Mouse (Mus musculus): ENCODE results near the gene Zbtb32.

Zbtb32 gene

DNA sequence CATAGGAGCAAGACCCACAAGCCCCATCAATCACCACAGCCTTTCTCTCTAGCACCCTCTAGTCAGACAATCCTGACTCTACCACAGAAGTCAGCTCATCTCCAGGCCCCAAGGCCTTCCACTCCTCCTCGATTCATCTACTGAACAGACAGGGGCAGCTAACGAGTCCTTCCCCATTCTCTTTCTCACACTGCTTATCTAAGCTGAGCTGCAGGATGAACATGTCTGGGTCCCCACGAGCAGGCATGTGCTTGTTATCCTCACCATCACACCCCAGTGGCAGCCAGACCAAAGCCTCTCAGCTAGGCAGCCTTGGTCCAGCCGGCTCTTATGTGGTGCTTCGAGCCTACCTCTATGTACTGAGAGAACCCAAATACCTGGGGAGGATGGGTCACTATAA lies 26.3 kb downstream of the Zbtb32 start:
- DNase-seq (ENCODE audit: low read depth, low spot score), result no peak

- no peak for DNase-seq (ENCODE audit: low read depth, low spot score)
Measured at GRCm38 (mm10) chr7:30567555-30567954, 31.2 kb downstream of the Zbtb32 start.

GRCm38 (mm10) chr7:30566033-30566432 lies 32.7 kb downstream of the Zbtb32 start:
- no peak for DNase-seq (ENCODE audit: low read depth, low spot score)

DNA sequence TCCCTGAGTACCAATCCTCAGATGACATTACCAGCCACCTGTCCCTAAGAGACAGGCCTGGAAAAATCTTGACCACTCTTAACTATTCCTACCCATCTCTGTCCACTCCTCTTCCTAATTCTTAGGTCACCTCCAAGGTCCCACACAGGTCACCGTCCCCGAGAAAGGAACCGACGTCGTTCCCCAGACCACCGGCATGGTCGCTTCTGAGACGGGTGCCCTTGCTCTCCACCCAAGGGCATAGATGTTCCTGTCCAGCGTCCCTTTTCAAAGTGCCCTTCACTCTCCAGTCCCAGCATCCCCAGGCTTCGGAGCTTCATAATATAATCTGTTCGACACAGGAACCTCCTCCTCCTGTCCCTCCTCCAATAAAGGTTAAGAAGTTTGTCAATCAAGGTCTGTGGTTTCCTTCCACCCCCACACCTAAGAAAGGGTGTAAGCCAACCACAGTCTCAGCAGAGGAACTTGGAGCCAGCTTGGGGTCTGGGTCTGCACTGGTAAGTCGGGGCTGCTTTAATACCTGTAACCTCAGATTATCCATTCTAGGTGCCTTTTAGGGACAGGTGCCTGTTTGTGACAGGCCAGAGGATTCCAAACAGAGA lies 33.6 kb downstream of the Zbtb32 start, which contains the start of gene Igflr1:
TSS of gene Igflr1 (plus strand) at position 458 of the 602 bp plus-strand sequence.
- no peak for DNase-seq (ENCODE audit: low read depth, low spot score)

GRCm38 (mm10) chr7:30563906-30564280 lies 34.8 kb downstream of the Zbtb32 start:
- peak; percentile 66 for DNase-seq (ENCODE audit: low read depth, low spot score)

DNA sequence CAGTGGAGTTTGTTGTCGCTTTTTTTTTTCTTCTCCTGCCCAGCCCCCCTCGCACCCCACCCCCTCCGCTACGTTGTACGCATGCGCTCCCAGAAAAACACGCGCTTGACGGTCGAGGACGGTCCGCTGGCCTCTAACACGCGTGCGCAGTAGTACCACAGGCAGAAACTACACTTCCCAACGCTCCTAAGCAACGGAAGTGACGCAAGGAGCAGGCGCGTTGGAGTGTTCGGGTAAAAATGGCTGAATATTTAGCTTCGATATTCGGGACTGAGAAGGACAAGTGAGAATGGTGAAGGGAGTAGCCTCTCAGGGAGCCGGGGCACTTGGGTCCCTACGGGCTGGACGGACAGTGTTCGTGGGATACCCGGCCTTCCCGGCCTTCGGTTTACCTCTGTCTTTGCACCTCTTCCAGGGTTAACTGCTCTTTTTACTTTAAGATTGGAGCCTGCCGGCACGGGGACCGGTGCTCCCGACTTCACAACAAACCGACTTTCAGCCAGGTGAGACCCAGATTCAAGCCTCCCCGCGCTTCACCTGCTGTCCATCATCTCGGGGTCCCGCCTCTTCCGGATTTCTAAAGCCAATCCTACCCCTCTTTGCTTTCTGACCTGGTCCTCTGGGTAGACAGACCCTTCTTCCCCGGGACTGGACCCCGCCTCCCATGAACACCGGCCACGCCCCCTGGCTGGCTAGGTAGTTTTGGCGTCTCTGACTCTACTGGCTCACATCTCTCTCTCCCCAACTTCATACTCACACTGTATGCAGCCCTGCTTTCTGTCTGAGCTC lies 35.4 kb downstream of the Zbtb32 start, which contains the start of the genes U2af1l4, Gm49396 and Psenen:
TSS of gene U2af1l4 (plus strand) at position 185 of the 789 bp plus-strand sequence.
TSS of gene Gm49396 (plus strand) at position 228 of the 789 bp plus-strand sequence.
TSS of gene Psenen (minus strand) at position 511 of the 789 bp plus-strand sequence.
- peak; percentile 99 for DNase-seq (ENCODE audit: low read depth, low spot score)

DNA sequence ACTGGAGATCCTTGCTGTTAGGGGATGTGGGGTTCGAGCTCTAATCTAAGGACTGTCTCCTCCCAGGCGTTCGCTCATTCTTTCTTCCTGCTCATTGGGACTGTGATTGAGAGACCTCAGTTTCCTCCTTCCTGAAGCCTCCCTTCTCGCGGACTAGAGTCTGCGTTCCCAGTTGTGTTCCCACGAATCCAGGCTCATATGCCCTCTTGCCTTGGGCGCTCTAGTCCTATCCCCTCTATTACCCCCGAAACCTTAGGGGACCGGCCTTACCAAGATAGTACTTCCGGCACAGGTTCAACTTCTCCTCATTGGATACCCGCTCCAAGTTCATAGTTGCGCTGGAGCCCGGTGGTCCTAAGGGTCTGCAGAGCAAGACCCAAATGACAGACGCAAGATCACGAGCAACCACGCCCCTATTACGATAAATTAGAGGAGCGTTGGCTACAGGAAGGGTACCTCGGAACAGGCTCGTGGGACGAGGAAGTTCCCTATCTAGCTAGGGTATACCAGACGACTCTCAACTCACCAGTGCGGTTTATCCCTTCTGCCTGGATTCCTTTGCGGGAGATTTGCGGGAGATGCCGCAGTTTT lies 36.1 kb downstream of the Zbtb32 start:
- DNase-seq (ENCODE audit: low read depth, low spot score), result no peak

GRCm38 (mm10) chr7:30560296-30560695 lies 38.4 kb downstream of the Zbtb32 start:
- DNase-seq (ENCODE audit: low read depth, low spot score), result no peak

- DNase-seq (ENCODE audit: low read depth, low spot score), result peak; percentile 99
Measured at GRCm38 (mm10) chr7:30559443-30559954, 39.2 kb downstream of the Zbtb32 start, which contains the start of gene Lin37. TSS of gene Lin37 (minus strand) at chr7:30559838.

GRCm38 (mm10) chr7:30558656-30559442 lies 39.9 kb downstream of the Zbtb32 start:
- no peak for DNase-seq (ENCODE audit: low read depth, low spot score)

DNA sequence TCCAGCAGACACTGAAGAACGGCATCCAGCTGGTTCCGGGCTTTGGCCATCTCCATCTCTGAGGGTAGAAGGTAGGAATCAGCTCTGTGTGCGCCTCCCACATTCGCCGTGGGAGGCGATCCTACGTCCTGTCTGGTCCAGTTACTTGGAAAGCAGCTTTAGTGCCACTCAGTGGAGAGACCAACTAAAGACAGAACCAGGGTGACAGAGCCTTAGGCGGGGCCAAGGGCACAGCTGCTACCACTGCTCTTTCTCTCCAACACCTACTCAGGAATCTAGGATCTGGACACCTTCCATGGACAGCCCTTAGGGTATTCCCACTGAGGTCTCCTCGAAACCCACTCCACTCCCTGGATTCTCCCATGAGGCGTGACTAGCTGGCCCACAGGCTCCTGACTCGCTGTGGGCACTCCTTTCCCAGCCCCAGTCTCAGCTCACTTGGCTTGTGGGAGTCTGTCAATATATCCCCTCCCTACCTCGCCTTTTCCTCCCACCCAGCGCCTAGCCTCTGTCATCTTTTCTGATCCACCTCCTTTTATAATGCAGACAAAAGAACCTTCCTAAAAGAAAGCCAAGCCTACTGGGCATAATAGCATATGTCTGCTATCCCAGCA lies 40.7 kb downstream of the Zbtb32 start:
- DNase-seq (ENCODE audit: low read depth, low spot score), result peak; percentile 39

DNA sequence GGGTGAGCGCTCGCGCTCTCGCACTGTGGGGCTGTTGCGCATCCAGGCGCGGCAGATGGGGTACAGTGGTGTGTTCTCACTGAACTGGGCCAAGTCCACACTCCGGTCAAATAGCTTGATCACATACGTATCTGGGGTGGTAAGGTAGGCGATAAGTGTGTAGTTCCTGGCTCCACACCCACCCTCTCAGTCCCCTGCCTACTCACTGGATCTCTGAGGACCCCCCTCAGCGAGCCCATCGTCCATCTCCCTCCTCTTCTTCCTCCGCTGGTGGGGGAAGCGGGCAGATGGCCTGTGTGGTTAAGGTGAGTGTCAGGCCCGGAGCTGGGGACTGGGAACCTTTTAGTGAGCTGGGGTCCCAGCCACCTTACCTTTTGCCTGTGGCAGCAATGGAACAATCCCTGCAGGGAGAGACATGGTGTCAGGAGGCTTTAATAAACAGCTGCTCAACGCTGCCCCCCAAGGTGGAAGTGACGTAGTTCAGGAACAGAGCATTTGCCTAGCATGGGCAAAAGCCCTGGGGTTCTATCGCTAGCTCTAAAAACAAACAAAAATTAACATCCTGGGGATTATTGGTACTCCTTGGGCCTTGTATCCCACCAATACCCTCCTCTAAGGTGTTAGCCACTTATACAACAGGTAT lies 41.7 kb downstream of the Zbtb32 start:
- peak; percentile 40 for DNase-seq (ENCODE audit: low read depth, low spot score)

- DNase-seq (ENCODE audit: low read depth, low spot score), result no peak
Measured at GRCm38 (mm10) chr7:30553810-30554584, 44.7 kb downstream of the Zbtb32 start.

GRCm38 (mm10) chr7:30553021-30553589 lies 45.6 kb downstream of the Zbtb32 start:
- no peak for DNase-seq (ENCODE audit: low read depth, low spot score)

GRCm38 (mm10) chr7:30552102-30553020 lies 46.3 kb downstream of the Zbtb32 start, which contains the start of the genes Hspb6 and Proser3:
TSS of gene Hspb6 (plus strand) at chr7:30552178.
TSS of gene Proser3 (minus strand) at chr7:30552299.
- DNase-seq (ENCODE audit: low read depth, low spot score), result peak; percentile 100

GRCm38 (mm10) chr7:30551445-30552101 lies 47.1 kb downstream of the Zbtb32 start:
- peak; percentile 89 for DNase-seq (ENCODE audit: low read depth, low spot score)

DNA sequence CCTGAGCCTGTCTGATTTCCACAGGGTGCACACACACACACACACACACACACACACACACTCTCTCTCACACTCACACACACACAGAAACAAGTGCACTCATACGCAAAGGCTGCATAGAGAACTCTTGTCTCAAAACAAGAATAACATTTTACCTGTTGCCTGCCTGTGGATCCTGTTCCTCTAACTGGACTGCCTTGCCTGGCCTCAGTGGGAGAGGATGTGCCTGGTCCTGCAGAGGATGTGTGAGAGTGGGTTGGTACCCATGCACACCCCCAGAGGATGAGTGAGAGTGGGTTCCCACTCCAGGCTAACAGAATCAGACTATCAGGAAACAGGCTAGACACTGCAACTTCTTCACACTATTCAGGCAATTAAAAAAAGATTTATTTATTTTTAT lies 48.1 kb downstream of the Zbtb32 start:
- DNase-seq (ENCODE audit: low read depth, low spot score), result no peak

Data from R1 (cell line).